Comparison of ENCODE assay signal across 8 mouse cellular contexts in genomic region chr12:108275508-108275890, GRCm38 (mm10). TPM values are rescaled to one million over a fixed set of nuclear protein-coding genes. Genes with fewer than 3 reads are reported as not detected.
DNase-seq lines count a peak whose midpoint lies in the region; ATAC-seq and TF ChIP-seq lines count a peak whose summit lies in the region.

No protein-coding gene starts in this region.

- peak; percentile 94 for DNase-seq in adipocyte (ENCODE audit: low spot score)
- DNase-seq in gastrocnemius, postnatal 10 days: peak; percentile 99
- DNase-seq in hindlimb bud, embryonic 11.5 days (ENCODE audit: extremely low spot score, low read depth, low spot score): peak; percentile 70
- peak; percentile 98 to 99 for DNase-seq in left cerebral cortex, adult 2 months (ENCODE audit: extremely low spot score in 1 of 2, low spot score in 2 of 2)
- peak; percentile 98 for DNase-seq in retina, postnatal 7 days (ENCODE audit: low read depth, low spot score)
- DNase-seq in urinary bladder, adult 18-20 months (ENCODE audit: low spot score in 2 of 2): peak; percentile 92 to 97

- peak overlapping the region; percentile 75 for H3K4me3 ChIP-seq in left cerebral cortex, adult 2 months
- H3K4me3 ChIP-seq in macrophage (ENCODE audit: inconsistent target): peak overlapping the region; percentile 15

- no peaks in the 10 kb centered on the region for H3K36me3 ChIP-seq in macrophage (ENCODE audit: inconsistent target)

- no peak for TF ChIP-seq CTCF in left cerebral cortex, adult 2 months (IDR thresholded peaks at IDR 0.05)

- peak overlapping the region; percentile 84 for H3K27ac ChIP-seq in left cerebral cortex, adult 2 months
- no peak overlapping the region for H3K27ac ChIP-seq in macrophage

- intact Hi-C loops in left cerebral cortex, adult 2 months (cut with DNase I): loop anchor here (1.0 to 5.0 kb wide), 2 partner anchors 34 to 68 kb away; no protein-coding TSS in a partner anchor

- no peaks in the 10 kb centered on the region for H3K79me2 ChIP-seq in macrophage (ENCODE audit: inconsistent target)

- whole genome bisulfite sequencing in macrophage (ENCODE audit: missing documents): 3% methylated on average over 37 of the region's 37 CpGs

- ATAC-seq in common myeloid progenitor, adult 5-6 weeks (replicated peaks; ENCODE audit: low read depth, poor library complexity, severe bottlenecking): peak; percentile 75

RNA-seq across cellular contexts. Expression of gene Ccdc85c, which starts 0.3 kb away (rescaled TPM):
- 0.82 and 2.4 TPM in 2 replicates for total RNA-seq in common myeloid progenitor, adult 5-6 weeks (2017)
- 1 to 10 TPM; 5.0 to 5.1 TPM for total RNA-seq in gastrocnemius, postnatal 10 days (2021)
- total RNA-seq in left cerebral cortex, adult 2 months (2021): 10 to 100 TPM; 73.7 to 79.3 TPM
- under 1 TPM in 5 of 26 experiments, not detected in 21; 0.16 to 0.45 (median 0.28) TPM for total RNA-seq in macrophage (2018; cell fraction: chromatin; rRNA removed)
- under 1 TPM in 23 of 26 experiments, not detected in 3; 0.03 to 0.19 (median 0.07) TPM for total RNA-seq in macrophage (2018; cell fraction: cytosol; rRNA removed)
- under 1 TPM in 3 of 26 experiments, not detected in 23; 0.10 to 0.20 (median 0.17) TPM for total RNA-seq in macrophage (2018; cell fraction: nucleus; rRNA removed)
- 0.05 to 0.14 TPM (median 0.06 TPM) in 3 replicates for polyA plus RNA-seq in macrophage (2018)

RNA-seq across cellular contexts. Expression of gene Hhipl1, which starts 30.6 kb away (rescaled TPM):
- not detected in 2 replicates for total RNA-seq in common myeloid progenitor, adult 5-6 weeks (2017)
- total RNA-seq in gastrocnemius, postnatal 10 days (2021): under 1 TPM; 0.38 to 0.54 TPM
- 1 to 10 TPM; 7.1 to 7.4 TPM for total RNA-seq in left cerebral cortex, adult 2 months (2021)
- under 1 TPM in 2 of 26 experiments, not detected in 24; 0.15 to 0.22 TPM for total RNA-seq in macrophage (2018; cell fraction: chromatin; rRNA removed)
- under 1 TPM in 1 of 26 experiments, not detected in 25; 0.05 TPM for total RNA-seq in macrophage (2018; cell fraction: cytosol; rRNA removed)
- not detected for total RNA-seq in macrophage (2018; cell fraction: nucleus; rRNA removed)
- not detected in 3 replicates for polyA plus RNA-seq in macrophage (2018)

RNA-seq across cellular contexts. Expression of gene Cyp46a1, which starts 58.7 kb away (rescaled TPM):
- total RNA-seq in common myeloid progenitor, adult 5-6 weeks (2017): not detected in 2 replicates
- 1 to 10 TPM; 1.1 to 1.5 TPM for total RNA-seq in gastrocnemius, postnatal 10 days (2021)
- 100 to 1,000 TPM; 270 to 290 TPM for total RNA-seq in left cerebral cortex, adult 2 months (2021)
- total RNA-seq in macrophage (2018; cell fraction: chromatin; rRNA removed): 1 to 10 TPM in 2 of 26 experiments, under 1 TPM in 3, not detected in 21; 0.26 to 1.9 (median 0.92) TPM
- total RNA-seq in macrophage (2018; cell fraction: cytosol; rRNA removed): not detected
- under 1 TPM in 1 of 26 experiments, not detected in 25; 0.68 TPM for total RNA-seq in macrophage (2018; cell fraction: nucleus; rRNA removed)
- polyA plus RNA-seq in macrophage (2018): not detected in 3 replicates

Comparison
In these comparisons a context has a peak if more than half of its experiments do, and no peak if none do; other contexts are left out.
1. RNA of gene Ccdc85c, which starts 0.3 kb away (total RNA-seq): 73.7 to 79.3 TPM in left cerebral cortex, adult 2 months; 5.0 to 5.1 TPM in gastrocnemius, postnatal 10 days and 0.82 to 2.4 TPM in common myeloid progenitor, adult 5-6 weeks; every median in the first group is over 10 times any median in the second.
2. RNA of gene Cyp46a1, which starts 58.7 kb away (total RNA-seq): 270 to 290 TPM in left cerebral cortex, adult 2 months; 1.1 to 1.5 TPM in gastrocnemius, postnatal 10 days and not detected in common myeloid progenitor, adult 5-6 weeks; every median in the first group is over 100 times any median in the second.
3. Peak in every context shown above with its lines, with median percentiles within 50 percentile points of each other: DNase-seq.